Mouse (Mus musculus) CD4-positive, CD25-positive, alpha-beta regulatory T cell, adult 4 months (primary cell): ENCODE data around the gene Ankrd31. TPM values are rescaled to one million over a fixed set of nuclear protein-coding genes. Genes with fewer than 3 reads are reported as not detected.
"Not testable (repeated sequence)": the region's sequence is repeated elsewhere in the genome, so short reads cannot be mapped to it uniquely, and the experiment has no call there.

Source experiments
- ATAC-seq: one replicate; pipeline ENCODE4 v1.8.0; 2017
- polyA plus RNA-seq, 2 experiments: library from polyadenylated mRNA; unstranded; fragments of 100-300 nt; shearing (Covaris generic); gene quantifications; one replicate each; pipeline ENCODE4 v1.2.1; 2017

Ankrd31 gene
- polyA plus RNA-seq, 2 experiments from 2014 or later: not detected

- ATAC-seq: no peak
Measured at GRCm38 (mm10) chr13:96859161-96859560, 111.1 kb downstream of the Ankrd31 start.

DNA sequence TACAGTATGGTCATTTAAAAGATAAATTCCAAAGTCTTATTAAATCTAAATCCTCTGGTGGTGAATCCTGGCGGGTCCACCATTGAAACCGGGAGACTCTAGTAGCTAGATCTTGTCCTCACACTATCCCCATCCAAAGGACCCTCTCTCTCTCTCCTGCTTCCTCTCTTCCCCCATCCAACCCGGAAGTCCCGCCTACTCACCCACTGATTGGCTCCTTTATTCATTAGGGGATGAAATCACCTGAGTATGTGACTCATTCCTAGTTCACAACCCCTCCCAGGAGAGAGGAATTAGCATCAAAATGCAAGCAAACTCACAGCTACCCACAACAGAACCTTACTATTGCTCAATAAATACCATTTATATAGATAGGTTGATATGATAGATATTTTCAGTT is 122.7 kb downstream of the Ankrd31 start:
- ATAC-seq: no peak

GRCm38 (mm10) chr13:96874071-96874470 is 126.0 kb downstream of the Ankrd31 start:
- no peak for ATAC-seq

DNA sequence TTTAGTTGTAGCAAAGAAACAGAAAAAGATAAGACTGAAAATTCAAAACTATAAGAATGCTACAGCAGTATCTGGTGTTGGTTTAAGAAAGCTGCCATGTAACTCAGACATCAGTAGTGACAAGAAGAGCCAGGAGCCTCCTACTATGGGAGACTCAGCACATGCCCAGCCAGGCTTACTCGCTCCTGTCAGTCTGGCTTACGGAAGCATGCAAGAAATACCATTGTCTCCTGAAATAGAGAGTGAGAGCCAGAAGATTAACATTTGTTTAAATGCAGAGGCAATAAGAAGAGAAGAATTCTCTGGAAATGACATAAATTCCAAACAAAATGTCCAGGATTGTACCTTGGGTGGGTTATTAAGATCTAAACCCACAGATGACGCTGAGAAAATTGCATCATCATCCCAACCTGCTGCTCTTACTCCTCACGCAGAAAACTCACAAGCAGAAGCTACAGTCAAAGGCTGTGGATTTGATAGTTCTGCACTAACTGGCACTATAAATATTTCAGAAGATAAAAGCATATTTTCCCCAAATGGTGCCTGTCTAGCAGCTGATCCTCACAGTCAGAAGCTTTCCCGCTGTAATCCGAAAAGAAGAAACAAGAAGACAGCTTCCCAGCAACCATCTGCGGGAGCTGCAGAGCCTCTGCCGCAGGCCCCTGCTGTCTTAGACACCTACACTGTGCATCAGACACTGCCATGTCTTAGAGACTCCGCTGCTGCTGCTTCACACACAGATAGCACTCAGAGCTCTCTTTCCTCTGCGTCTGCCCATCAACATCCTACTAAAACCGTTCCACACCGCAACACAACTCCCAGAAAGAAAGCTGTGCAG is 130.4 kb downstream of the Ankrd31 start:
- no peak for ATAC-seq

DNA sequence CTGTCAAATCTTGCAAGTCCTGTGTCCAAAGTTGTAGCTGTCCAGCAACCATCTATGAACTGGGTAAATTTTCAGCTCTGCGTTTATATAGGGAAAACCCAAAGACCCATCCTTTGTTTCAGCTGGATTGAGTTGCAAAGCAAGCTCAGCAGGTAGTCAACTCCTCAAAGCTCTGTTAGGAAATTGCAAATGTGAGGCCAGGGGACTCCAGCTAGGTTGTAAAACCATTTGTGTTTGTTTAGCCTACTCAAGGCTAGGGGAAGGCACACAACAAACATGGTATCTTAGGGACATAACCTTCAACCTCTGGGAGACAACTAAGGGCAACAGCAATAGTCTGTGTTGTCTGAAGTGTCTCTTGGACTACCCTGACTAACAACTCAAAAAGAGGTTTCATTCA is 136.5 kb downstream of the Ankrd31 start:
- ATAC-seq: no peak

DNA sequence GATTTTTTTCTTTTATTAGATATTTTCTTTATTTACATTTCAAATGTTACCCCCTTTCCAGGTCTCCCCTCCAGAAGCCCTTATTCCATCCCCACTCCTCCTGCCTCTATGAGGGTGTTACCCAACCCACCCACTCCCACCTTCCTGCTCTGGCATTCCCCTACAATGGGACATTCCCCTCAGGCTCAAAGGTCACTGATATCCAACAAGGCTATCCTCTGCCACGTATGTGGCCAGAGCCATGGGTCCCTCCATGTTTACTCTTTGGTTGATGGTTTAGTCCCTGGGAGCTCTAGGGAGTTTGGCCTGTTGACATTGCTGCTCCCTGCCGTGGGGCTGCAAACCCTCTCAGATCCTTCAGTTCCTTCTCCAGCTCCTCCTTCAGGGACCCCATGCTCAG is 141.9 kb downstream of the Ankrd31 start:
- no peak for ATAC-seq

- ATAC-seq: no peak
Measured at GRCm38 (mm10) chr13:96895144-96895543, 147.1 kb downstream of the Ankrd31 start.

- ATAC-seq: no peak
Measured at GRCm38 (mm10) chr13:96906717-96907116, 158.6 kb downstream of the Ankrd31 start.

GRCm38 (mm10) chr13:96911202-96911601 is 163.1 kb downstream of the Ankrd31 start:
- ATAC-seq: no peak

GRCm38 (mm10) chr13:96923134-96923533 is 175.1 kb downstream of the Ankrd31 start:
- not testable (repeated sequence) for ATAC-seq

- ATAC-seq: peak; percentile 23
Measured at GRCm38 (mm10) chr13:96923999-96924961, 176.2 kb downstream of the Ankrd31 start, which contains the start of gene Gcnt4. Gcnt4 (plus strand) TSS chr13:96924689.

DNA sequence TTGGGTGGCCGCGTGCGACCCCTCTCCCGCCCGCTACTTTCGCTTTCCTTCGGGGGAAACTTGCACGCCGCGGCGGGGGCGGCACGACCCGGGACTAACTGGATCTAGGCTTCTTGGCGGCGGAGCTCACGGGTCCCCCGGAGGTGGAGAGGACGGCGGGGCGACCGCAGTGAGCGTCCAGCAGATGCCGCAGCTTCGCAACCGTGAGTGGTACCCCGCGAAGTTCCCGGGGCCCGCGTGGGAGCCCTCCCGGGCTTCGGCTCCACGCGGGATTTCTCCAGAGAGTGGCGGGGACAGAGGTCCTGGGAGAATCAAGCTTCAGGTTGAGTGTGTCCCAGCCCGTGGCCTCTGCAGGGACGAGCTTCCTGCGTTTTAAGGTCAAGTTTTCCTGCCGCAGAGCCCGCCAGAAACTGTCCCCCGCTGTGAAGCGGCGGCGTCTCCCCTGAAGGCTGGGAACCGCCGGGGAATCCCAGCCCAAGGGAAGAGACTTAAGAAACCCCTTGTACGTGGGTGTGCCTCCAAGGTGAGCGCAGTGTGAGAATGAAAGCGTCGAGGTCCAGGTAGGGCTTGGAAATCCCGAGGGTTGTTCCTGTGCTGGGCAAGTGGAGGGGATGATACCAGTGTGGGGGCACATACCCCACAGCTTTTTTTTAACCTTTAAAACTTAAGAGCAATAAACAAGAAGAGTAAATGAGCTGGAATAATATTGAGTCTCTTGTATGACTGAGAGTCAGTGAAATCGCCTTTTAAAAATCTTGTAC is 177.1 kb downstream of the Ankrd31 start:
- ATAC-seq: no peak

- ATAC-seq: no peak
Measured at GRCm38 (mm10) chr13:96925991-96926725, 178.1 kb downstream of the Ankrd31 start.

DNA sequence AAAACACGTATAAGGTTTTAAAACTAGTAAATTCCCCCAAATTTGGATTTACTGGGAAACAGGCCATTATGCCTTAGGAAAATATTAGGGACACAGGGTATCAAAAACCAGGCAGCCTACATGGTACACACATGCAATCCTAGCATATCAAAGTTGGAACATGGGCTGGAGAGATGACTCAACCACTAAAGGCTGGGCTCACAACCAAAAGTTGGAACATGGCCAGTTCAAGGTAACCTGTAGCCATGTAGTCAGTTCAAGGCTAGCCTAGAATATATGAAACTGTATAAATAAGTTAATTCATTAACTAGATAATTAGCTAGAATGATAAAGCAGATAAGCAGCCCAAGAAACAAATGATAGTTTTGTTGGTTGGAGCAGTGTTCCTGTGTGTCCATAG is 179.7 kb downstream of the Ankrd31 start:
- ATAC-seq: no peak

- ATAC-seq: no peak
Measured at GRCm38 (mm10) chr13:96928432-96929039, 180.5 kb downstream of the Ankrd31 start.

- no peak for ATAC-seq
Measured at GRCm38 (mm10) chr13:96932745-96933144, 184.7 kb downstream of the Ankrd31 start.

GRCm38 (mm10) chr13:96933367-96933766 is 185.3 kb downstream of the Ankrd31 start:
- no peak for ATAC-seq

GRCm38 (mm10) chr13:96936173-96936777 is 188.2 kb downstream of the Ankrd31 start:
- ATAC-seq: no peak

- ATAC-seq: no peak
Measured at GRCm38 (mm10) chr13:96937059-96937558, 189.0 kb downstream of the Ankrd31 start.

- no peak for ATAC-seq
Measured at GRCm38 (mm10) chr13:96939680-96940079, 191.6 kb downstream of the Ankrd31 start.

DNA sequence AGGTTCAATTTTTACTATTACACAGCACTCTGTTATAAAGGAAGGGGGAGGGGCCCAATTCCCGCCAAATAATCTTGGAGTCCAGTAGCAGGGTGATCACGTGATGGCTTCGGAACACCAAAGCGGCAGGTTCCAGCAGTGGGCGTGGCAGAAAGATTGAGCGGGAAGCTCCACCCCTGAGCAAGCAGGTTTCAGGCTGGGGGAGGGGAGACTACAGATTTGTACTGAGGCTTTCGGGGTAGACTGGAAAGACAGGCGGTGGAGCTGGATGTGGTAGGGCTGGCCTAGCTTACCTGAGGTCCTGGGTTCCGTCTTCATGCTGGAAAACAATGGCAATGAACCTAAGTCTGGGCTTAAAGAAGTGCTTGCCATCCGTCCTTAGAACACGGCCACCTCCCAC is 193.4 kb downstream of the Ankrd31 start:
- not testable (repeated sequence) for ATAC-seq
